Mouse (Mus musculus): ENCODE measurements around the gene Ncoa7. TPM values are rescaled to one million over a fixed set of nuclear protein-coding genes. Genes with fewer than 3 reads are reported as not detected.
"Not testable (repeated sequence)": the region's sequence is repeated elsewhere in the genome, so short reads cannot be mapped to it uniquely, and the experiment has no call there.

Gene Ncoa7
- polyA plus RNA-seq, 1 experiment from 2014 or later: 16.4 TPM

GRCm38 (mm10) chr10:30678051-30678450 lies 125.1 kb downstream of the Ncoa7 start:
- DNase-seq (ENCODE audit: low spot score): no peak

GRCm38 (mm10) chr10:30674825-30675224 lies 128.3 kb downstream of the Ncoa7 start:
- DNase-seq (ENCODE audit: low spot score): no peak

DNA sequence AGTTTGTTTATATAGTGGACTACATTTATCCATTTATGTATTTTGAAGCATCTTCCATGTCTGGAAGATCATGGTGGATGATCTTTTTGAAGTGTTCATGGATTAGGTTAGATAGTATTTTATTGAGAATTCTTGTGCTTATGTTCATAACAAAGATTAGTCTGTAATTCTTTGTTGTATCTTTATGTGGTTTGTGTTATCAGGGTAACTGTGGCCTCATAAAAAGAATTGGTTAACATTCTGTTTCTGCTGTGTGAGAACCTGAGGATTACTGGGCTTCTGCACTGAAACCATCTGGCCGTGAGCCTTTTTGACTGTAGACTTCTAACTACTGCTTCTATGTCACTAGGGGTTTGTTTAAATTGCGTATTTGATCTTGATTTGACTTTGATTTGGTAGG lies 136.5 kb downstream of the Ncoa7 start:
- no peak for DNase-seq (ENCODE audit: low spot score)

DNA sequence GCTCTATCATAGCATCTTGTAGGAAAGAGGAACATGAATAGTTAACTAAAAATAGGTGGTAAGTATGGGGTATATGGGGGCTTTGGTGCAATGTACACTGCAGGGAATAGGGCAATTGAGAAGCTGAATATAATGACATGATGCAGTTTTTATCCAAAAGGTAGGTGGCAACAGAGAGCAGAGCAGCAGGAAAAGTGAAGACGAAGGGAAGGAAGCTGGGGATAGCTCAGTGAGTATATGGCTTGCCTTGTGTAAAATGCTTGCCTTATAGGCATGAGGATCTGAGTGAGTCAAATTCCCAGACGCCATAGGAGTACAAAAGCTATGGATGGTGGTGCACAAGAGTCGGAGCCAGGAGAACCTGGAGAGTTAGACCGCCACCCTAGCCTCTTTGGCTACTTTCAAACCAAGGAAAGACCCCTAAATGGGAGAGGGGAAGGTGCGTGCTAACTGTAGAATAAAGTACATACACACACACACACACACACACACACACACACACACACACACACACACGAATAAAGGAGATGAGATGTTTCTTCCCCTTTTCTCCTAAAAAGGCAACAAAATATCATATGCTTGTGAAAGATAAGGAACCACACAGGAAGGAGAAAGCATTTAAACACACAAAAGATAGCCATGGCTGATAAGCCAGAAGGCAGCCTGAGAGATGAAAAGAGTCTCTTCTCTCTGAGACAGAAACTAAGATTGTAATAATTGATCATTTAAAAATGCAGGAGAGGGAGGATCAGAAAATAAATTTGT lies 142.4 kb downstream of the Ncoa7 start:
- peak; percentile 20 for DNase-seq (ENCODE audit: low spot score)

GRCm38 (mm10) chr10:30655655-30656054 lies 147.5 kb downstream of the Ncoa7 start:
- peak; percentile 74 for DNase-seq (ENCODE audit: low spot score)

- no peak for DNase-seq (ENCODE audit: low spot score)
Observed at GRCm38 (mm10) chr10:30647681-30648080, 155.4 kb downstream of the Ncoa7 start.

DNA sequence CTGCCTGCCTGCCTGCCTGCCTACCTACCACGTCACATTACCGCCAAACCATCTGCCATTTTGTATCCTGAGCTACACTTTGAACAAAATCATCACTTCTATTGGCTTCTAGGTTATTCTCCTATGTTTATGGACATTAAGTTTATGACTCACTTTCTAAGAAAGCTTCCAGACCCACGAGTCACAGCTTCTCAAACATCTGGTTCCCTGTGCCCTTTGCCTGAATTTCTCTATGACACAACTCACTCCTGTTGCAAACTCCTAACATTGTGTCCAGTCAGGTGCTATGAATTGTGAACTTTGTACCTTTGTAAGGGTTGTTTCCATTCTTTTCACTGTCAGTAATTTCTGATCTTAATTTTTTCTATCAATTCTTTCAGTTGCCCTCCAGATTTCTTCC lies 164.9 kb downstream of the Ncoa7 start:
- DNase-seq (ENCODE audit: low spot score): no peak

- DNase-seq (ENCODE audit: low spot score): not testable (repeated sequence)
Observed at GRCm38 (mm10) chr10:30636474-30637154, 166.5 kb downstream of the Ncoa7 start.

GRCm38 (mm10) chr10:30632718-30633117 lies 170.4 kb downstream of the Ncoa7 start:
- DNase-seq (ENCODE audit: low spot score): no peak

DNA sequence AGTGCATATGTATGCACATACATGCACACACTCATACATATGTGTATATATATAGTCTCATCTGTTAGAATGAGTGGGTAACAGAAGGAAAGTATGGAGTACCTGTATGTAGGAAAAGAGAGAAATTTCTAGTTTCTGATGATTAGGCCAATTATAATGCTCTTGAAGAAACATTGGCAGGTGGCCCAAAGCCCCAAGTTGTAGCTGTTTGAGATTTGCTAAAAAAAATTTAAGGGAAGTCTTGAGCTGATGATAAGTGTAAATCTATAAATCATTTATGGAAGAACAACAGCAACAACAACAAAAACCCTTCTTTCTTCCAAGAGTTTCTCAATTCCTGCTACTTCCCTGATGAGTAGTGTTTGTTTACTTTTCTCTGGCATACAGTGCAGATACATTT lies 173.1 kb downstream of the Ncoa7 start:
- DNase-seq (ENCODE audit: low spot score): no peak

DNA sequence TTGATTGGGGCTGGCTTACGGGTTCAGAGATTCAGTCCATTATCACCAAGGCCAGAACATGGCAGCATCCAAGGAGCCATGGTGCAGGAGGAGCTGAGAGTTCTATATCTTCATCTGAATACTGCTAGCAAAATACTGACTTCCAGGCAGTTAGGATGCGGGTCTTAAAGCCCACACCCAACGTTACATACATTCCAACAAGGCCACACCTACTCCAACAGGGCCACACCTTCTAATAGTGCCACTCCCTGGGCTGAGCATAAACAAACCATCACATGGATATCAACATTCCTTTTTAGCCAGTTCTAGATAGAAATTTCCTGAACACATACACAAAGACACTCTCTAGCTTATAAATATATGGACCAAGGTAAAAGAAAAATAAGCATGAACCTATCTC lies 173.6 kb downstream of the Ncoa7 start, which contains the start of gene Hint3:
Hint3 (minus strand) TSS at position 120 of the 400 bp plus-strand sequence.
- no peak for DNase-seq (ENCODE audit: low spot score)

- DNase-seq (ENCODE audit: low spot score): not testable (repeated sequence)
Observed at GRCm38 (mm10) chr10:30628444-30628843, 174.7 kb downstream of the Ncoa7 start.

DNA sequence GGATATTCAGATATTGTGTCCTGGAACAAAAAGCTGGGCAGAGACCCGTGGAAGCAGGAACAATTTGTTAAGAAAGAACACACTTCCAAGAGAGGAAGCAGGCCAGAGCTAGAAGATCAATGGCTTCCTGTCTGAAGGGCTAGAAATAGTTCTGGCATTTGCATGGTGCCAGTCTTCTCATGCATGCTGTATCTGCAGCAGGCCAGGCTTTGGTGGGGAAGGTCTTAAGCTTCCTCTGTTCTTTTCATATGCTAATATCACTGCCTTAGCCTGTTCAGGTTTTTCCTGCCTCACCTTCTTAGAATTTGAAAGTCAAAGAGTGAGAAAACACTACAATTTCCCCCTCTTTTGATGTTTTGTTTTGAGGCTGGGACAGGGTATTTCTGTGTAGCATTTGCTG lies 175.6 kb downstream of the Ncoa7 start:
- no peak for DNase-seq (ENCODE audit: low spot score)

DNA sequence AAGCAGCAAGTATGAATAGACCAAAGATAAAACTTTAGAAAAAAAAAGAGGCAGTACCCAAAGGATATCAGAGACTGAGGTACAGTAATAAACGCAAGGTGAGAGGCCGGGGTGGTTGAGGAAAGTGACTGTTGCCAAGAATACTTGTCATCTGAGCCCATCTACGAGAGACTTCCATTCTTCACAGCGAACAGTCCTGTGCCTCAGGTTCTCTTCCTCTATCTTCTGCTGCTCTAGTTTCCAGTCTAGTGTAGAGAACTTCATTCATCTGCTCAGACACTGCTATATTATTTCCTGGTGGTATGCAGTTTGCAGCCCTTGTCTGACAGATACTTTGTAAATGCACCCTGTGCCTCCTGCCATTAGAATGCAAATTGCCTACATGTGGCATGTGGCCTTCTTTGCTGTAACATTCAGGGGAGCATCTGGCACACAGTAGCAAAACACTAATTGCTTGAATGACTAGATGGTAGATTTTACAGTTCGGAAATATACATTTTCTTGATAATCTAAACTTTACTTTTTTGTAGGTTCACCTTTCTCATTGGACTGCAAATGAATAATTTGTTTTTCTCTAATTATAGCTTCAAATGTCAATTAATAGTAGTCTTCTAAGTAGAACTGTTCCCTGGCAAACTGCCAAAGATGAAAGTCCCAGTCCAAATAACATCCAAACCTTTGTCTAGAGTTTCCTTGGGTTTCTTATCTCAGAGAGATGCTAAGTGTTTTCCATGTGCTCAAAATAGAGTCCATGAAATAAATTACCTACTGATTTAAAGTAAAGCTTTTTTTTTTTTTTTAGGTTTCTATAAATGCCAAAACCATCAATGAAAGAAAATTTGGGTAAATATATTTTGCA lies 178.7 kb downstream of the Ncoa7 start:
- DNase-seq (ENCODE audit: low spot score): no peak

DNA sequence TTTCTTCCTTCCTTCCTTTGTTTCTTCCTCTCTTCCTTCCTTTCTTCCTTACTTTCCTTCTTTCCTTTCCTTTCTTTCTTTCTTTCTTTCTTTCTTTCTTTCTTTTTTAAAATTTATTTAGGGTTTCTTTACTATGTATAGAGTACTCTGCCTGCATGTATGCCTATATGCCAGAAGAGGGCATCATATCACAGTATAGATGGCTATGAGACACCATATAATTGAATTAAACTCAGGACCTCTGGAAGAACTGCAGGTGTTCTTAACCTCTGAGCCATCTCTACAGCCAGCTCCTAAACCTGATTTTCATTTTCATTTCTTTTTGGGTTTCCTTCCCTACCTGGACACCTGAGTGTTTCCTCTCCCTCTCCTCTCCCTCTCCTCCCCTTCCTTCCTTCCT lies 180.2 kb downstream of the Ncoa7 start:
- peak; percentile 44 for DNase-seq (ENCODE audit: low spot score)

GRCm38 (mm10) chr10:30618918-30619210 lies 184.3 kb downstream of the Ncoa7 start:
- DNase-seq (ENCODE audit: low spot score): no peak

GRCm38 (mm10) chr10:30618091-30618917 lies 184.8 kb downstream of the Ncoa7 start:
- peak; percentile 99 for DNase-seq (ENCODE audit: low spot score)

DNA sequence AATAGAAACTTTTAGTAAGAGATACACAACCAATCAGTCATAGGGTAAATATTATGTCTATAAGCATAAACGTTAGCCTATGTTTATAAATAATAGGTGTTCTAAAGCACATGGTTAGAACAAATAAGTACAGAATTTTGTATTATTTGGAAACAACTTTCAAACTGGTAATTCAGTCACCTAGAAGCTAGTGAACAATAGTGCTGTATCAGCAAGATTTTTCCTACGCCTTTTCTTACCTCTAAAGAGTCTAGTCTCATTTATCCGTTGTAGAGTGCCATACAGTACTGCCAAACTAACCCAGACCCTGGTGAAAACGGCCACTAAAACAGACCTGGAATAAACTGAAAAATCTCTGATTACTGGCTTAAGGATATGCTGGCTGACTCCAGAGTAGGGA lies 190.1 kb downstream of the Ncoa7 start:
- DNase-seq (ENCODE audit: low spot score): no peak

DNA sequence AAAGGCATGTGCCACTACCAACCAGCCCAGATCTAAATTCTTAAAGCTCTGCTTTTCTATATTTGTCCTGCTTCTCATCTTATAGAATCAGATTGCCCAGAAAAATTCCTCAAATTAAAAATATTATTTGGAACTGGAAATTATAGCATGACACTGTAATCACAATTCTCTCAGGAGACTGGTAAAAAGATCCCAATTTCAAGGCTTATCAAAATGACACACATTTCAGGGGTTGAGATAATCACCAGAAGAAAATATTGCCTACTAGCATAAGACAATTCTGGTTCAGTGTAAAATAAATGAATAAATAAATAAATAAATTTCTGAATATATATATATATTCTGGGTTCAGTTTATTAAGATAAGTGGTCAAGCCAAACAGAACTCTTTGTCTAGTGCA lies 193.5 kb downstream of the Ncoa7 start:
- no peak for DNase-seq (ENCODE audit: low spot score)

DNA sequence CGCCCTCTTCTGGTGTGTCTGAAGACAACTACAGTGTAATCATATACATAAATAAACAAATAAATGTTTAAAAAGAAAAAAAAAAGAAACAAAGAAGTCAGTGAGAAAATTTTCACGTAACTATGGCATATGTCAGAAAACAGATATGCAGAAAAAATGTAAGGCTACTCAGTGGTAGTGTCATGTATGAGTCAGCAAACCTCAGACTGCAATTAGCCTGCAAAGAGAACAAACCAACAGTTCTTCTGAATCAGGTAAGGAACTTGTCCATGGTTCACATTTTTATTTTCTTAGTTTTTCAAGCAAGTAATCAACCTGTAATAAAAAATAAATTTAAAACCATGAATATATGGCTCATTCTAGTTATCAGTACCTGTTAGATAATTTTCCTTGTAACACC lies 195.0 kb downstream of the Ncoa7 start:
- DNase-seq (ENCODE audit: low spot score): no peak

DNA sequence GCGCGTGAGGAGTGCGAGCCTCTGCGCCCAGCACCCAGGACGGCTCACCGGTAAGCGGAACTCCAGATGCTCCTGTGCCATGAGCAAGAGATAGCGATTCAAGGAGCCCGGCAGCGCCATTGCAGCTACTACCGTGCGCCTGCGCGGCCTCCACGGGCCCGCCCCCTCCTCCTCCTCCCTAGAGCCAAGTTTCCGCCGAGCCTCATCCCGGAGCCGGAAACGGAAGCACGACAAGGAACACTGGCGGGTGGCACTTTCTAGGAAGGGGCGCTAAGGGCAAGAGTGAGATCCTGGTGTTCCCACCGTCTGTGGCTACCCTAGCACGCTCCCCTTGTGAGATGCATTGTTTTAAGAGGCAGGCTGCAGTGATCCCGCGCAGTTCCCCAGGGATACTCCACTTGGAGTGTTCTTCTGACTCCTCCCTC lies 202.6 kb downstream of the Ncoa7 start, which contains the start of gene Trmt11:
Trmt11 (minus strand) TSS at position 208 of the 425 bp plus-strand sequence.
- peak; percentile 82 for DNase-seq (ENCODE audit: low spot score)

Data from thymus, postnatal 0 days (tissue).